Mouse (Mus musculus) layer of hippocampus, adult 11-12 months (tissue): Measurements from ENCODE around the gene Clip3.

Source experiments
- DNase-seq: peaks from one replicate; pipeline ENCODE4 v3.0.0; 2022; ENCODE audit warnings: low spot score

Gene Clip3

DNA sequence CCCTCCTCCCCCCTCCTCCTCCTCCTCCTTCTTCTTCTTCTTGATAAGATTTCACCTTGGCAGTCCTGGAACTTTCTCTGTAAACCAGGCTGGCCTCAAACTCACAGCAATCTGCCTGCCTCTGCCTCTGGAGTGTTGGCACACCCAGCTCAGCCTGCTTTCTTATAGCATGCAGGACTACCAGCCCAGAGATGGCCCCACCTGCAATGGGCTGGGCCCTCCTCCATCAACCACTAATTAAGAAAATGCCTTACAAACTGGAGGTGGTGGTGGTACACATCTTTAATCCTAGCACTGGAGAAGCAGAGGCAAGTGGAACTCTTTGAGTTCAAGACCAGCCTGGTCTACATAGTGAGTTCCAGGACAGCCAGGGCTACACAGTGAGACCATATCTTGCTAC is 34.9 kb downstream of the Clip3 start:
- DNase-seq = no peak

- DNase-seq = no peak
Measured at GRCm38 (mm10) chr7:30327140-30327539, 35.6 kb downstream of the Clip3 start.

DNA sequence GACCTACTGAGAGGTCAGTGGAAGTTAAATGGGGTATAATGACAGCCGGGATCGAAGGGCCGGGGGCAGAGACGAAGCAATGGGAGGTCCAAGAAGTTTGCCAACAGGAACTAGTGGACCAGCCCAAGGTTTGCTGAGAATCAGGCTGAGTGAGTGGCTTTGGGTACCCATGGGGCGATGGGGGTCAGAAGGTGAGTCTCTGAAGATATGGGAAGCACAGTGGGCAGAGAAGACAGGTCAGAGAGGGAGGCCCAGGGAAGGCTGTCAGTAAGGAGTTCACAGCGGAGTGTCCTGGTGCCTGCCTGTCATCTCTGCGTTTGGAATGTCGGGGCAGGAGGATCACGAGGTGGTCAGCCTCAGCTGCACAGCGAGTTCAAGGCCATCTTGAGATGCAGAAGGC is 36.9 kb downstream of the Clip3 start:
- no peak for DNase-seq

- peak; percentile 94 for DNase-seq
Measured at GRCm38 (mm10) chr7:30331887-30332286, 40.4 kb downstream of the Clip3 start.

DNA sequence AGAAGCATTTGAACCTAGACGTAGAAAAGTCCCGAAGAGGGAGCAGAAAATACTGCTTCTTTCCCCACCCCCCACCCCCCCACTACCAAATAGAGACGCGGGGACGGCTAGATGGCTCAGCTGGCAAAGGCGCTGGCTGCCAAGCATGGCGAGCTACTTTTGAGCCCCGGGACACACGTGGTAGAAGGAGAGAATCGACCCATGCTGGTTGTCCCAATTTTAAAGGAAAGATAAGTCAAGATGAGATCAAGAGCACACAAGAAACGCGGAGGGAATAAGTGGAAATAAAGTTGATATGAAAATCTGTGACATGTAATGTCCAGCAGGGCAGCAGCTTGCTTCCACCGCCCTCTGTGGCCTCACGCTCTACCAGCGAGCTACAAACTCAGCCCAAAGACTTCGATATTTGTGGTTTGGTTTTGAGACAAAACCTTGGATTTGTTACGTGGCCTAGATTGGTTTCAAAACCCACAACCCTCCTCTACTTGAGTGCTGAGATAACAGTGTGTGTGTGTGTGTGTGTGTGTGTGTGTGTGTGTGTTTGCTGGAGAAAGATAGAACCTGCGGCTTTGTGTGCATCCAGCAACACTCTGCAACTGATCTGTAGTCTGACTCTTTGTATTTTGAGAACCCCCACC is 41.2 kb downstream of the Clip3 start:
- DNase-seq = no peak

DNA sequence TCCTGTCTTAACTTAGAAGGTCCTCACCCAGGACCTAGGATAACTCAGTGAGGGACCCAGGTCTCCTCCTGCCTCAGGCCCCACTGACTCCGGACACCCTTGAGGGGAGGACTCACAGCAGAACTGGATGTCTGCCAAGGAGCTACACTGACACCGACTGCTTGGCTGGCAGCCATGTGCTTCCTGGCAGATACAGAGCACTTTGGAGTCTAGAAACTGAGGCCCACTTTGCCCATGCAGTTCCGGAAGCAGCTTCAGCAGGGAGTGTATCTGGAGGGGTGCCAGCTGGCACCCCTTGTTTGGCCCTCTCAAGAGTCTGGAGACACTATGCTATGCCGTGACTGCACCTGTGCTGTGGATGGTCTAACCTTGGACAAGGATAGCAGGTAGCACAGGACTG is 41.9 kb downstream of the Clip3 start:
- peak; percentile 73 for DNase-seq

GRCm38 (mm10) chr7:30334563-30334962 is 43.0 kb downstream of the Clip3 start:
- DNase-seq = no peak

DNA sequence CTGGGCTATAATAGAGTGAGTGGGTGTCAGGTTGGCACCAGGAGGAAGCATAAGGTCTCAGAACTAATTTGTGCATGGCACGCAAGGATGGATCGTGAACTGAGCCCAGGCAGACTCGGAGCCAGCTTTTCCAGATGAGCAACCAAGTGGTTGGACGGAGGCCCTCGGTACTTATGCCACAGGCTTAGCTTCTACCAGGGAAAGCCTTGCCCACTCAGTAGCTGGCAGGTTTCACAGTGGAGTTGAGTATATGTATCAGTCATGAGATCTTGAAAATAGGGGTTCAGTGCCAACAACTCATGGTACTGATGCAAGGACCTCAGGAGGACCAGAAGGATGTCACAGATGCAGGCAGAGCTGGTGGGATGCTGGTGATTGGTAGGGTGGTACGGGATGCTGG is 44.2 kb downstream of the Clip3 start:
- DNase-seq = peak; percentile 54

GRCm38 (mm10) chr7:30336384-30336783 is 44.9 kb downstream of the Clip3 start:
- DNase-seq = peak; percentile 90

- DNase-seq = no peak
Measured at GRCm38 (mm10) chr7:30339432-30340109, 48.0 kb downstream of the Clip3 start.

GRCm38 (mm10) chr7:30346635-30347379 is 55.3 kb downstream of the Clip3 start:
- DNase-seq = no peak

GRCm38 (mm10) chr7:30347828-30348227 is 56.3 kb downstream of the Clip3 start:
- peak; percentile 80 for DNase-seq

GRCm38 (mm10) chr7:30353279-30353822 is 61.8 kb downstream of the Clip3 start:
- DNase-seq = peak; percentile 76

DNA sequence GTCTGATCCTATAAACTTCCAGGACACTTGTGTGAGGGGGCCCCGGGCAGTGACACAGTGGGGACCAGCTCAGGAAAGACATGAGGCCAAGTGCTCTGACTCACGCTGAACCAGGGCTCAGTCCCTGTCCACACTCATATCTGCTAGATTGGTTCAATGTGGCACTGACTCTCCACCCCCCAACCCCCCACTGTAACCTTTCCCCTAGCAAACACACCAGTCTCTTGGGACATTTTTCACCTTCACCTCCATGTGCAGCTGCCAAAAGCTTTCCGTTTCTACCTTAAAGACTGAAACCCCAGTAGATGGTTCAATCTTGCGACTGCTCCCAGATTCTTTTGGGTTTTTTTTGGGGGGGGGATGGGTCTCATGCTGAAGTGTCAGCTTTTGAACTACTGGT is 62.5 kb downstream of the Clip3 start:
- DNase-seq = no peak
